Mouse (Mus musculus) spleen, postnatal 0 days (tissue): Measurements from ENCODE around the gene Gm17720. TPM values are rescaled to one million over a fixed set of nuclear protein-coding genes. Genes with fewer than 3 reads are reported as not detected.

Source experiments
- polyA plus RNA-seq: library from polyadenylated mRNA; unstranded; fragments of >200 nt; fragmentation: Nextera tagmentation; extraction: Ambion mirVana; gene quantifications from 2 replicates; pipeline ENCODE4 v1.2.1, GENCODE M21; 2015

Gene Gm17720
- polyA plus RNA-seq, result not detected in 2 replicates

DNA sequence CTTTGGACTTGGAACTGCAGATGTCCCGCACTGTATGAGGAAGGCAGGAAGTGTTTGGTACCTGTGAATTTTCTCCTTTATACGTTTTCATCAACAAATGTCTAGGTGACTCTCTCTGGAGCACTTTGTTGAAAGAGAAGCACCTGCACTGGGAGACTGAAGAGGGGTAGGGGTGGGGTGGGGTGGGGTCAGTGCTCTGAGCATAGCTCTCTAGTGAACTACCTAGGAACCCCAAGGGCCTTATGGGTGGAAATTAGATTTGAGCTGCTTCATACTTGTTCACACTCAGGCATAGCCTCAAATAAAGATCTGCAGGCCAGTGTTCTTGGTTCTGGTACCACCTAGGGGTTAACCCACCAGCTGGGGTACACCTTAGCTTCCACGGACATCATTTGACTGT is at the start of gene Gm17720:
Gene Gm17720, minus strand, starts transcription at position 101 of the 400 bp plus-strand sequence.

GRCm38 (mm10) chr8:110100907-110101306 is 1.6 kb downstream of the Gm17720 start, which contains the start of gene Gm21964:
Gm21964 (plus strand) TSS chr8:110101207.

GRCm38 (mm10) chr8:110079282-110080221 is 23.0 kb downstream of the Gm17720 start, which contains the start of gene Zfp612:
Zfp612 (plus strand) TSS chr8:110079746.

GRCm38 (mm10) chr8:110039659-110040058 is 62.9 kb downstream of the Gm17720 start, which contains the start of gene Chst4:
Chst4 (minus strand) TSS chr8:110039740.

Other genes with a start within 250 kb of the Gm17720 start
- gene Phlpp2, start 234.2 kb downstream of the Gm17720 start, polyA plus RNA-seq, result 3.7 and 4.3 TPM in 2 replicates
- 0.13 and 0.24 TPM in 2 replicates for gene Marveld3, start 140.6 kb downstream of the Gm17720 start, polyA plus RNA-seq
- gene Tat, start 112.3 kb downstream of the Gm17720 start, polyA plus RNA-seq, result not detected in 2 replicates
- gene Chst4, start 63.0 kb downstream of the Gm17720 start, polyA plus RNA-seq, result 0.72 and 0.93 TPM in 2 replicates
- gene Zfp612, start 23.0 kb downstream of the Gm17720 start, polyA plus RNA-seq, result 0.42 and 0.70 TPM in 2 replicates
- not detected in 2 replicates for gene Gm21964, start 1.5 kb downstream of the Gm17720 start, polyA plus RNA-seq
- not detected in 2 replicates for gene Calb2, start 65.5 kb upstream of the Gm17720 start, polyA plus RNA-seq
- gene Cmtr2, start 112.9 kb upstream of the Gm17720 start, polyA plus RNA-seq, result 3.4 and 3.6 TPM in 2 replicates
- not detected in 2 replicates for gene Hydin, start 164.2 kb upstream of the Gm17720 start, polyA plus RNA-seq